Mouse (Mus musculus) cerebellum, adult 9-11 months (tissue): ENCODE measurements around the gene Zfp688.
"Not testable (repeated sequence)": the region's sequence is repeated elsewhere in the genome, so short reads cannot be mapped to it uniquely, and the experiment has no call there.

Source experiments
- DNase-seq: peaks from one replicate; pipeline ENCODE4 v3.0.0; 2022

Zfp688 gene

DNA sequence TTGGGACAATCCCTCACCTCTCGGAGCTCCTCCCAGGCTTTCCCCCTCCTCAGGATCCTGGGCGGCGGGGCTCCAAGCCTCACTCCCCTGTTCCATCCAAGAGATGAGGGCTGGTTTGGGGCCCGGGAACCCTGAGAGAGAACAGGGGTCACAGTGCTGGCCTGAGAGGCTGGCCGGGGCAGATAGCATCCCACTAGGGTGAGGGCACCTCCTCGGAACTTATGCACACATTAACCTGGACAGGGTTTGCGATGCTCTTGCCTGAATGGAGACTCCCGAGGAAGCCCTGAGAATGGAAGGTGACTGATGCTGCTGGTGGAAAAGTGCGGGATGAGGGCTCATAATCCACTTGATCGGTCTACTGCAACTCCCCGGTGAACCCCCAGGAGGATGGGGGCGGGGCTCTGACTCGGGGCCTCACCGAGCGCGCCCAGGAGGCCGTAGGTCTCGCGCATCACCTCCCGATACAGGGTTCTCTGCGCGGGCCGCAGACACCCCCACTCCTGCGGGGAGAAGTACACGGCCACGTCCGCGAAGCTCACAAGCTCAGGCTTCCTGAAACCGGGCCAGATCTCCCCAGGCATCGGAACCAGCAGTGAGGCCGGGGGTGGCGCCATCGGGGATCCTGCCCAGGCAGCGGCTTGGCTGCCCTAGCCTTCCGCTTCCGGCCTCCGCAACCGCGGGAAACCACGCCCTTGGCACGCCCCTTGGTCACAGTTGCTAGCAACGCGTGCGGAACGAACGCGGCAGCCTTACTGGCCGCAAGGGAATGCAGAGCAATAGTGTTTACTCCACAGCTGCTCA lies at the start of gene Zfp688:
Gene Zfp688 (minus strand): TSS at position 681 of the 804 bp plus-strand sequence.
- DNase-seq = peak; percentile 88

DNA sequence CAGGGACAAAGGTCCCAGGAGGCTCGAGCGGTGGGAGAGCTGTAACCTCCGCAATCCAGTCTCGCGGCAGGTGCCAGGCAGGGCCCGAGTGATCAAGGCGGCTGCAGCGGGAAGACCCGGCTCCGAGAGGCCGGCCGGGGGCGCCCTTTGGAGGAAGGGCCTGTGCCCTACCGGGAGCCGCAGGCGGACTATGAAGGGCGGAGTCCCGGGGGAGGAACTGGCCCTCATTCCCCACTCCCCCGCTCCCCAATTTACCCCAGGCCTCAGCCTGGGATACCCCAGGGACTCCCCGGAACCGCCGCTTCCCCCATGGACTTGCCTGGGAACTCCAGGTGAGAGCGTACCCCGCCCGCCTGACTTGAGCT lies 49.8 kb upstream of the Zfp688 start:
- no peak for DNase-seq

DNA sequence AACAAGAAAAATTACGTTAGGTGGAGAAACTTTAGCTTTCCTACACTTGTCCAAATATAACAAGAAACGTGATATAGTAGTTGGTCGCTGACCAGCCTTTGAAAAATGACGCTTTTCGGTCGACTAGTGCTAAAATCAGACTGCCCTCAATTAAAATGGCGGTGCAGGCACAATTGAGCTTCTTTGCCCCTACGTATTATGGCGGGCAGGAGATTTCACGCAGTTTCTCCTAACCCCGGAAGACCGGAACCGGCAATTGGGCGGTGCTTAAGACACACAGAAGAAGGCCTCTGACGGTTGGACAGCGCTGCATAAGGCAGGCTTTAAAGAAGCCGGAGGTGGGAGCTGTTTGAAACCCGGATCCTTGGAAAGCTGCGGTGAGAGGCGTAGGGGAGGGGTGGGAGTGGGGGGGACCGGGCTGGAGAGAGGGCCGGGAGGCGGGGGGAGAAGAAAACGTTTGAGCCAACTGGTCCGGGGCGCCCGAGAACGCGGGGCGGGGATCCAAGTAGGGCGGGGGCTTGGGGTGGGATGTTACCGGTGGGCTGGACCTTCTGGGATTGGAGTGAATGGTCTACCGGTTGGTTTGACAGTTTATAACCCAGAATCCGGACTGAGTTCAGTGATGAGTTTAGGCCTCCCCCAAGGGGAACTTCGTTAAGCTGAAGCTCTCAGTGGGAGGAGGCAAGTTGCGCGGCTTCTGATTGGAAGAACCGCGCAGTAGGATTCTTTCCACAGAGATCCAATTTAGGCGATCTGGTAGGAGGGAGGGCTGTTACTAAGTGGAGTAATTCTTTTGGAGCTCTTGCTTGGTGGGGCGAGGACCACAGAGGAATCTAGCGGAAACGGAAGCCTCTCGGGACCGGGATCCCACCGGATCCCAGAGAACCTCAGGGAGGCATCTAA lies 49.1 kb upstream of the Zfp688 start:
- peak; percentile 95 for DNase-seq

DNA sequence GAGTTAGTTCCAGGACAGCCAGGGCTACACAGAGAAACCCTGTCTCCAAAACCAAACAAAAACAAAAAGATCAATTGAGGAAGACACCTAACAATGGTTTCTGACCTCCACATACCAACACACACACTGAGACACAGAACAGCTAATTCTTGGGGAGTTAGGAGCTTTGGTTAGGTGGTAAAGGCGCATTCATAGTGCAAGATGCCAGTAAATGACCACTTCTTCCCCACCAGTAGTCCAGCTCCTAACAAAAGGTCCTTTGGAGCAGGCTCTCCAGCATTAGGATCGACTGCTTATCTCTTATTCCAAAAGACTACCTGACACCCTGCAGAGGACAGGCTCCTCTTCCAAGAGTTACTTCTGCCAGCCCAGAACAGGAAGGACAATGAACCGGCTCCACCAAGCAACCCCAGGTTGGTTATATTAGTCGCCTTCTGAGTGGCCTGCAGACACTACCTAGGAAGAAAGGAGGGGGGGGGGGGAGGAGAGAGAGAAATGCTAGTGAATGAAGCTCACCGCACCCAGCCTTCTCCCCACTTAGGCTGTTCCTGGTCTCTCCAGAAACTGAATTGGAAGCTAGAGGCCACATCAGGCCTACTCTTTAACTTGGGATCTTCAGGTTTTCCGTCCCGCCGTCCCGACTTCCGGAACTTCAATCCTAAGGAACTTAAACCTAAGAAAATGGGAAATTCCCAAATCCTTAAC lies 48.3 kb upstream of the Zfp688 start:
- DNase-seq = peak; percentile 62

DNA sequence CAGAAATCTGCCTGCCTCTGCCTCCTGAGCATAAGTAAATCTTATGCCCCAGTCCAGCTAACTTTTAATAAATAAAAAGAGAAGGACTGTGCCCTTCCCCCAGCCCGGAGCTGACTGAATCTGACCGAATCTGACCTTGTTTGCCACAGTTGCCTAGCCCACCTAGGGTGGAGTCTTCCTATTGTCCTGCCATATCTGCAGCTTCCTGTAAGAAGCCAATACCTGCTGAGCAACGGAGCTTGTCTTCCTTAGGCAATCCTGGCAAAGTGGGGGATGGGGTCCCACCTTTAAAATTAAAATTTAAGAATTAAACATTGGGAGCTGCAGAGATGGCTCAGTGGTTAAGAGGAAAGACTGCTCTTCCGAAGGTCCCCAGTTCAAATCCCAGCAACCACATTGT lies 44.7 kb upstream of the Zfp688 start:
- DNase-seq = no peak

DNA sequence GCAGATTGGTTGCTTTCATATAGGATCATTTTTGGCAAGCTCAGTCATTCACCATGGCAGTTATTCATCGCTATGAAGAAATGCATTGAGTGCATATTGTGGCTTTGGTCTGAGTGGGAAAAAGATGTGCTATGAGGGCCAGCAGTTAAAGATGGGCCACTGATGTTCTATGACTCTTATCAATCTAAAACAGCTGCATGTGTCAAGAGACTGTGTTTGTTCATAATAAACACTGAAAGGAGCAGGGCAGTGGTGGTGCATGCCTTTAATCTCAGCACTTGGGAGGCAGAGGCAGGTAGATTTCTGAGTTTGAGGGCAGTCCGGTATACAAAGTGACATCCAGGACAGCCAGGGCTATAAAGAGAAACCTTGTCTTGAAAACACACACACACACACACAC lies 43.8 kb upstream of the Zfp688 start:
- DNase-seq = not testable (repeated sequence)

DNA sequence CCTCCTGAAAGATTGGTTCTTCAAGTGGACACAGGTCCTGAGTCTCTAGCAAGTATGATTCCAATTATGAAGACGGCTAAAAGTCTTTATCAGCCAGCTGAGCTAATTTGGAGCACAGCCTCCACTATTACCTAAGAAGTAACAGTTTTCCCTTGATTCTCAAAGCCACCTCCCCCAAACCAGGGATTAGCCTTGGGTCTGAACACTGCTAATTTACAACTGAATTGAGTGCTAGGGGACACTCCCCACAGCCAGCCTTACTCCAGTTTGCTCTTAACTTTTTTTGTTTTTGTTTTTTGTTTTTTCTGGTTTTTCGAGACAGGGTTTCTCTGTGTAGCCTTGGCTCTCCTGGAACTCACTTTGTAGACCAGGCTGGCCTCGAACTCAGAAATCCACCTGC lies 43.3 kb upstream of the Zfp688 start:
- DNase-seq = no peak

DNA sequence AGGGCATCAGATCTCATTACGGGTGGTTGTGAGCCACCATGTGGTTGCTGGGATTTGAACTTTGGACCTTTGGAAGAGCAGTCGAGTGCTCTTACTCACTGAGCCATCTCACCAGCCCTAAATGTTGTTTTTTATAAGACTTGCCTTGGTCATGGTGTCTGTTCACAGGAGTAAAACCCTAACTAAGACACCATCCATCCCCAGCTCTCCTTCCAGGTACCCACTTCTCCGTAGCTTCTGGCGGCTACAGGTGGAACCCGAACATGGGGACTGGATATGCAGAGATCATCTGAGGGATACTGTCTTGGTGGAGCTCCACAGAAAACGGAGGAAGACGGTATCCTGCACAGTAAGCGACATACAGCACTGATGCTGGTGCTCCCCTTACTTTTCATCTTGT lies 37.4 kb upstream of the Zfp688 start, which contains the start of gene Prr14:
Gene Prr14 (plus strand): TSS at position 301 of the 400 bp plus-strand sequence.
- not testable (repeated sequence) for DNase-seq

DNA sequence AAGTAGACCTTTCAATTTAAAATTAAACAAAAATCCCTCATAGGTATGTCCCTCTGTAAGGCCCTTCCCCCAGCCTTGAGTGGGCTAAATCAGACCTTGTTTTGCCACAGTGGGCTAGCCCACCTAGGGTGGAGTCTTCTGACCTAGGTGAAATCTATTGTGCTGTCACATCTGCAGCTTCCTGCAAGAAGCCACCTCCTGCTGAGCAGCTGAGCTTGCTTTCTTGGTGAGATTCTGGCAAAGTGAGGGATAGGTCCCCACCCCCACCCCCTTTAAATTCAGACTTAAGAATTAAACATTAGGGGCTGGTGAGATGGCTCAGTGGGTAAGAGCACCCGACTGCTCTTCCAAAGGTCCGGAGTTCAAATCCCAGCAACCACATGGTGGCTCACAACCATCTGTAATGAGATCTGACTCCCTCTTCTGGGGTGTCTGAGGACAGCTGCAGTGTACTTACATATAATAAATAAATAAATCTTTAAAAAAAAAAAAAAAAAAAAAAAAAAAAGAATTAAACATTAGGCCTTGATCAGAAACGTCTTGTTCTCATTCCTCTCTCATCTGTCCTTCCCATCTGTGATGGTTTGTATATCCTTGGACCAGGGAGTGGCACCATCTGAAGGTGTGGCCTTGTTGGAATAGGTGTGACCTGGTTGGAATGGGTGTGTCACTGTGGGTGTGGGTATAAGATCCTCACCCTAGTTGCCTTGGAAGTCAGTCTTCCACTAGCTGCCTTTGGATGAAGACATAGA lies 36.7 kb upstream of the Zfp688 start:
- DNase-seq = not testable (repeated sequence)

DNA sequence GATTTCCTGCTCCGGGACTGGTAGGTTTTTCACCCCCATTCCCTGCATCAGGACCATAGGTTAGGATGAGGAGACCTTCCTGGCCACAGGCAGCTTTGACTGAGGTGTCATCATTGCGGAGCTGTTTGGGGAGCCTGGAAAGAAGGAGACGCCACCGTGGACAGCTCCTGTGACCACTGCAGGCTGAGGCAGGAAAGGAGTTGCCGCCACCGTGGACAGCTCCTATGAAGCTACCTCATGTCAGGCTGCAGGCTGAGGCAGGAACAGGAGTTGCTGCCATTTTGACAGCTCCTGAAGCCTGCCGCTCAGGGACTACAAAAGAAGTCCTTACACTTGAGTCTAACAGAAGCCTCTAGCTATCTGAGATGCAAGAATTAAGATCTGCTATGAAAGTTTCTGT lies 33.0 kb upstream of the Zfp688 start:
- no peak for DNase-seq

DNA sequence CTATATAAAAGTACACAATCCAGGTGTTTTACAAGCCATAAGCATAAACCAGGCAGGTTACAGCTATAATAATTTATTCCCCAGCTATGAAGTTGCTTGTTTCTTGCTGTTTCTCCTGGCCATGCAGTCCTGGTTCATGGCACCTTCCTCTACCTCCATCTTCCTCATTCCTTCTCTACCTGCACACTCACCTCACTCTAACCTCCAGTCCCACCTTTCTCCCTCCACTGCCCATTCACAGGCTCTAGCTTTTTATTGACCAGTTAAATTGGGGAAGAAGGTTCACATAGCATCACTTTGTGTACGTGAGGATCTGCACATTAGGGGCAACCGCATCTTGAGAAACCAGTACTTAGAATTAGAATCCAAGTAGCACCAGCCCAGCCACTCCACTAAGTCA lies 31.2 kb upstream of the Zfp688 start:
- no peak for DNase-seq

DNA sequence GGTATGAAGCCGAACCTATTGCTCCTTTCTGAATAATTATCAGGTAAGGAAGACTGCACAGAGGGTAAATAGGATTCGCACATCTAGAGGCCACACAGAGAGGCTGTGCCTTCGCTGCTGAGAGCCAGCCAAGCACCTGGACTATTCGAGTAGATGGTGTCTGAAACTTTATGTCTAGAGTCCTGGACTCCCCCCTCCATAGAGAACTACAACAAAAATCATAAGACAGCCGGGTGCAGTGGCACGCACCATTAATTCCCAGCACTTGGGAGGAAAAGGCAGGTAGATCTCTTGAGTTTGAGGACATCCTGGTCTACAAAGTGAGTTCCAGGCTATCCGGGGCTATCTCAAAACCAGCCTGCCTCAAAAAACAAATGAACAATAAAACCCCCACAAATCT lies 28.1 kb upstream of the Zfp688 start:
- no peak for DNase-seq

DNA sequence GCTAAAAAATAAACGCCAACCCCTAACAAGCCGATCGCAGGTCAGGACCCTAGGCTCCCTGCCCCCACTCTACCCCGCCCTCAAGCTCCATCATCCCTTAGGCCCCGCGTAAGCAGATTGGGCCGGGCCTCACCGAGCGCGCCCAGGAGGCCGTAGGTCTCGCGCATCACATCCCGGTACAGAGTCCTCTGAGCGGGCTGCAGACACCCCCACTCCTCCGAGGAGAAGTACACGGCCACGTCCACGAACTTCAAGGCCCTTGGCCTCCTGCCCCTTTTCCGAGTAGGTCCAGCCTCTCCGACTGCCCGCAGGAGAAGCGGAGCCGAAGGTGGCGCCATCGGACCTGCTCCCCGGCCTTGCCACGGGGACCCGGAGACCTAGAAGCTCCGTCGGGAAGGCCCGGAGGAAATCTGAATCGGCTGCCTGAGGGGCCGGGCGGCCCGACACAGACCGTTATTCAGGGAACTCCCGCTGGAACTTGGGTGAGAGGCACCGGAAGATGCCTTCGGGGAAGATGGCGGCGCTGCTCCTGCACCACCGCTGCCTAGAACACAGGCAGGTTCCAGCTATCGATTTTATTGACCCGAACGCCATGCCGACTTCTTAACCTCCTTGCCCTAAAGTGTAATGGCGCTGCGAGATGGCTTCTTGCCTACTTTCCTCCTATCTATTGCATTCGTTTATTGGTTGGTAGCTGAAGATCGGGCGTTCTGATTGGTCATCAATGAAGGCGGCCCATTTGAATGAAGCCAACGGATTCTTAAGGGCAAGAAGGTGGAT lies 26.8 kb upstream of the Zfp688 start, which contains the start of gene Zfp689:
Gene Zfp689 (minus strand): TSS at position 638 of the 780 bp plus-strand sequence.
- peak; percentile 95 for DNase-seq

DNA sequence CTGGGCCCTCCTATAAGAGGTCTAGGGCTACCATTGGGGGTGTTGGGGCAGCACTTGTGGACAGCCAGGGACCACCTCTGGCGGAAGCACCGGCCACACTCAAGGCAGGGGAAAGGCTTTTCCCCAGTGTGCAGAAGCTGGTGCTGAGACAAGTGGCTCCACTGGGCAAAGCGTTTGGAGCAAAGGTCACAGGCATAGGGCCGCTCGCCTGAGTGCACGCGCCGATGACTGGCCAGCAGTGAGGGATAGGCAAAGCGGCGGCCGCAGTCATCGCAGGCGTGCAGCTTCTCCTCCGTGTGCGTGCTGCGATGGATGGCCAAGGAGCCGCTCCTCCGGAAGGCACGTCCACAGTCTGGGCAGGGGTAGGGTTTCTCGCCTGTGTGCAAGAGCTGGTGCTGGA lies 22.1 kb upstream of the Zfp688 start:
- no peak for DNase-seq

DNA sequence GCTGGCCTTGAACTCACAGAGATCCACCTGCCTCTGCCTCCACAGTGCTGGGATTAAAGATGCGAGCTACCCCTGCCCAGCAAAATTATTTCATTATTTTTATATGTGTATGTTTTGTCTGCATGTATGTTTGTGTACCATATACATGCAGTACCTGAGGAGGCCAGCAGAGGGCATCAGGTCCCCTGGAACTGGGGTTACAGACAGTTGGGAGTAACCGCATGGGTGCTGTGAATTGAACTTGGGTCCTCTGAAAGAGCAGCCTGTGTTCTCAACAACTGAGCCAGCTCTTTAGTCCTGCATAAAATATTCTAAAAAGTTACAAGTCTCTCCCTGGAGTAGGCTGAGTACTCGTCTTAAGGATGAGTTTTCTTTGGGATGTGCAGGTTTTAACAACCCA lies 15.9 kb upstream of the Zfp688 start:
- no peak for DNase-seq

DNA sequence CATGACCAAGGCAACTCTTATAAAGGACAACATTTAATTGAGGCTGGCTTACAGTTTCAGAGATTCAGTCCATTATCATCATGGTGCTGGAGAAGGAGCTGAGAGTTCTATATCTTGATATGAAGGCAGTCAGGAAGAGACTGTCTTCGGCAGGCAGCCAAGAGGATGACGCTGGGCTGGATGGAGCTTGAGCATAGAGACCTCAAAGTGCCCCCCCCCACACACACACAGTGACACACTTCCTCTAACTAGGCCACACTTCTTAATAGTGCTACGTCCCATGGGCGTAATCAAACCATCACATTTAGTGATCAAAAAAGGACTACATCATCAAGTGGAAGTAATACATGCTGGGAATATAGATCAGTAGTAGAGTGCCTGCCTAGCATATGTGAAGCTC lies 13.3 kb upstream of the Zfp688 start:
- no peak for DNase-seq

DNA sequence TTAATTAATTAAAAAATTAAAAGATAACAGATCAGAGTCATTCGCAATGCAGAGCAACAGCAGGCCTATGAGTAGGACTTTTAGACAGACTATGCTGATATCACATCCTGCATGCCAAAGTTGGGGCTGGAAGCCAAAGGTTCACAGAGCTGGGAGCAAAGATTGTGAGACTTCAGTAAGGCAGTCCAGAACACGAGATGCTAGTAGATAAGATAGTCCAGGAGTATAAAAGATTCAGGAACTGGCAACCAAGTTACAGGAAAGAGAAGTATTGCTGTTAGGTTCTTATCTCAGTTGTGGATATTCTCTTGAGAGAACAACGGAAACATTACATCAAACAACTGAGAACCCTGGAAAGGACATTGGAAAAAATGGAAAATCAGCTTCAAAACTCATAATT lies 4.5 kb upstream of the Zfp688 start:
- no peak for DNase-seq

DNA sequence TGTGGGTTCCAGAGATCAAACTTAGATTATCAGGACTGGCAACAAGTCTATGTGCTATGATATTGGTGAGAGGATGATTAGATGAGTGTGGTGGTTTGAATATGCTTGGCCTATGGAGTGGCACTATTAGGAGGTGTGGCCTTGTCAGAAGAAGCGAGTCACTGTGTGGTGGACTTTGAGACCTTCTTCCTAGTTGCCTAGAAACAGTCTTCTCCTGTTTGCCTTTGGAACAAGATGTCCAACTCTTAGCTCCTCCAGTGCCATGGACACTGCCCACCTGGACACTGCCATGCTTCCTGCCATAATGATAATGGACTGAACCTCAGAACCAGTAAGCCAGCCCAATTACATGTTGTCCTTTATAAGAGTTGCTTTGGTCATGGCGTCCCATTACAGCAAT lies 4.0 kb upstream of the Zfp688 start:
- DNase-seq = no peak

DNA sequence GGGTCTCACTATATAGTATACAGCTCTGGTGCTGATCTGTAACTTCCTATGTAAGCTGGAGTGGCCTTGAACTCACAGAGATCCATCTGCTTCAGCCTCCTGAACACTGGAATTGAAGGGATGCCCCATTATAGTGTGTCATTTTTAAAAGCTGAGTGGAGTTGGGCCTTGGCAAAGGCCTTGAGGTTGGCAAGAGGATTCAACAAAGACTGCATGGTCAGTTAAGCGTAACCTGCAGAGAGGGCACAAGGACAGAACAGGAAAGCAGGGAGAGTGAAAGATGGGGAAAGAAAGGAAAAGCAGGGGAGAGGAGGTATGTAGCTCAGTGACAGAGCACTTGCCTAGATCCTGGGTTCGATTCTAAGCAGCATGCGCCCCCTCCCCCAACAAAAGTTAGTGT lies 3.4 kb upstream of the Zfp688 start:
- DNase-seq = no peak

DNA sequence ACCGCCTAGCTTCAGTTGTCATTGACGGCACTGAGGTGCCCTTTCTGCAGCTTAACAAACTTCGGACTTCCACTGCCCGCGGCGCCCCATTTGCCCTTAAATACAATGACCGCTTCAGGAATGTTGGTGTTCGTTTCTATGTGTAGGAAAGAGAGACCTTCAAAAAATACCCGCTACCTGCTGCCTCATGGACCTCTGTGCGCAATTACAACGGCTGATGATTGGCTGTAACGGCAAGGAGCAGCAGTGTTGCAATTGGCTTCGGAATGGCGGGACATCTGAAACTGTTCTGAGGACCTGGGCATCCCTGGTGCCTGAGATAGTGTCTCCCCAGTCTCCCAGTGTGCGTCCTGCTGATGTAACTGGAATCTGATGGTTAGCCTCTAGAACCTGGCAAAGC lies 379 bp upstream of the Zfp688 start:
- peak; percentile 57 for DNase-seq

DNA sequence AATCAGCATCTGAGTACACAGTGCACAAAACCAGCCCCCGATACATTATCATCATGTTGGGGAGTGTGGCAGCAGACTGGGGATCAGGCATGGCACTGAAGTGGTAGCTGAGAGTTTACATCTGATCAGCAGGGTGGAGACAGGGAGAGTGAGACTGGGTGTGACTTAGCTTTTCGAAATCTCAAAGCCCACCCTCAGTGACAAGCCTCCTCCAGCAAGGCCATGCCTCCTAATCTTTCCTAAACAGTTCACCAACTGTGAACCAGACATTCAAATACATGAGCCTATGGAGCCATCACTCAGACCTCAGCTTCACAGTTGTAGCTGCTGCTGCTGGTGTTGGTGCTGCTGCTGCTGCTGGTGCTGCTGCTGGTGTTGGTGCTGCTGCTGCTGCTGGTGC lies 10.4 kb downstream of the Zfp688 start:
- no peak for DNase-seq
